Mouse (Mus musculus): ENCODE results near the gene Tmem95.

- no peak for TF ChIP-seq CTCF (IDR thresholded peaks at IDR 0.05; ENCODE audit: insufficient read depth, low read depth, low read length)
- no peak for TF ChIP-seq POLR2A (IDR thresholded peaks at IDR 0.05; ENCODE audit: insufficient read depth, low read depth, low read length)
These were observed 6.0 kb downstream of the Tmem95 start for GRCm38 (mm10) chr11:69871822-69872221.

Measured in olfactory bulb, adult 2 months (tissue).